Mouse (Mus musculus): Measurements from ENCODE around the gene Fam83f. TPM values are rescaled to one million over a fixed set of nuclear protein-coding genes. Genes with fewer than 3 reads are reported as not detected.
A peak's percentile ranks its signal among the peaks of the same experiment; 100 is the strongest.

The Fam83f gene
- polyA plus RNA-seq, 1 experiment from 2014 or later = 0.12 TPM

GRCm38 (mm10) chr15:80697564-80697963 is 25.9 kb downstream of the Fam83f start:
- H3K27me3 ChIP-seq (ENCODE audit: control insufficient read depth, insufficient read depth, low read length) = no peaks in the 10 kb centered on the region
- WGBS = 41% methylated on average over 5 of the region's 5 CpGs
- H3K27ac ChIP-seq (ENCODE audit: low read depth, low read length) = no peak overlapping the region
- no peaks in the 10 kb centered on the region for H3K36me3 ChIP-seq (ENCODE audit: control insufficient read depth, insufficient read depth, low read length)
- peaks cover 10% of the 10 kb centered on the region for H3K4me1 ChIP-seq (ENCODE audit: control insufficient read depth, insufficient read depth, low read length)
- H3K9ac ChIP-seq (replicated peaks; ENCODE audit: low read depth, low read length) = no peak overlapping the region
- H3K9me3 ChIP-seq (ENCODE audit: control insufficient read depth, low read length) = no peaks in the 10 kb centered on the region
- H3K4me2 ChIP-seq (ENCODE audit: low read depth, low read length) = no peak overlapping the region
- ATAC-seq (ENCODE audit: low read depth) = no peak
- no peak overlapping the region for H3K4me3 ChIP-seq (ENCODE audit: low read depth, low read length)

- WGBS = 77% methylated on average over 8 of the region's 8 CpGs
- Histone ChIP-seq H3K9ac (replicated peaks; ENCODE audit: low read depth, low read length) (no peak overlapping the region), H3K36me3 (ENCODE audit: control insufficient read depth, insufficient read depth, low read length) (no peaks in the 10 kb centered on the region), H3K4me1 (ENCODE audit: control insufficient read depth, insufficient read depth, low read length) (no peaks in the 10 kb centered on the region), H3K4me3 (ENCODE audit: low read depth, low read length) (no peak overlapping the region), H3K4me2 (ENCODE audit: low read depth, low read length) (no peak overlapping the region), H3K27ac (ENCODE audit: low read depth, low read length) (no peak overlapping the region), H3K9me3 (ENCODE audit: control insufficient read depth, low read length) (no peaks in the 10 kb centered on the region), H3K27me3 (ENCODE audit: control insufficient read depth, insufficient read depth, low read length) (no peaks in the 10 kb centered on the region)
- no peak for ATAC-seq (ENCODE audit: low read depth)
These were observed 30.0 kb downstream of the Fam83f start for GRCm38 (mm10) chr15:80701481-80702257.

GRCm38 (mm10) chr15:80702910-80703309 is 31.3 kb downstream of the Fam83f start:
- Histone ChIP-seq H3K9ac (replicated peaks; ENCODE audit: low read depth, low read length) (no peak overlapping the region), H3K4me3 (ENCODE audit: low read depth, low read length) (no peak overlapping the region), H3K4me1 (ENCODE audit: control insufficient read depth, insufficient read depth, low read length) (0 out of 2 replicates have a peak, but pooled peaks cover 3% of the 10 kb centered on the region), H3K27me3 (ENCODE audit: control insufficient read depth, insufficient read depth, low read length) (no peaks in the 10 kb centered on the region), H3K27ac (ENCODE audit: low read depth, low read length) (no peak overlapping the region), H3K36me3 (ENCODE audit: control insufficient read depth, insufficient read depth, low read length) (no peaks in the 10 kb centered on the region), H3K4me2 (ENCODE audit: low read depth, low read length) (no peak overlapping the region), H3K9me3 (ENCODE audit: control insufficient read depth, low read length) (no peaks in the 10 kb centered on the region)
- no peak for ATAC-seq (ENCODE audit: low read depth)
- WGBS = 84% methylated on average over 5 of the region's 5 CpGs

GRCm38 (mm10) chr15:80703495-80703894 is 31.8 kb downstream of the Fam83f start:
- Histone ChIP-seq H3K4me1 (ENCODE audit: control insufficient read depth, insufficient read depth, low read length) (0 out of 2 replicates have a peak, but pooled peaks cover 3% of the 10 kb centered on the region), H3K4me3 (ENCODE audit: low read depth, low read length) (no peak overlapping the region), H3K4me2 (ENCODE audit: low read depth, low read length) (no peak overlapping the region), H3K9ac (replicated peaks; ENCODE audit: low read depth, low read length) (no peak overlapping the region), H3K36me3 (ENCODE audit: control insufficient read depth, insufficient read depth, low read length) (no peaks in the 10 kb centered on the region), H3K27ac (ENCODE audit: low read depth, low read length) (no peak overlapping the region), H3K9me3 (ENCODE audit: control insufficient read depth, low read length) (no peaks in the 10 kb centered on the region), H3K27me3 (ENCODE audit: control insufficient read depth, insufficient read depth, low read length) (no peaks in the 10 kb centered on the region)
- no peak for ATAC-seq (ENCODE audit: low read depth)
- WGBS = 88% methylated on average over 2 of the region's 2 CpGs

- Histone ChIP-seq H3K27ac (ENCODE audit: low read depth, low read length) (no peak overlapping the region), H3K9ac (replicated peaks; ENCODE audit: low read depth, low read length) (no peak overlapping the region), H3K4me1 (ENCODE audit: control insufficient read depth, insufficient read depth, low read length) (0 out of 2 replicates have a peak, but pooled peaks cover 3% of the 10 kb centered on the region), H3K27me3 (ENCODE audit: control insufficient read depth, insufficient read depth, low read length) (no peaks in the 10 kb centered on the region), H3K9me3 (ENCODE audit: control insufficient read depth, low read length) (no peaks in the 10 kb centered on the region), H3K36me3 (ENCODE audit: control insufficient read depth, insufficient read depth, low read length) (no peaks in the 10 kb centered on the region), H3K4me3 (ENCODE audit: low read depth, low read length) (no peak overlapping the region), H3K4me2 (ENCODE audit: low read depth, low read length) (no peak overlapping the region)
- 8% methylated on average over 7 of the region's 7 CpGs for WGBS
- peak; percentile 83 for ATAC-seq (ENCODE audit: low read depth)
These were observed 32.6 kb downstream of the Fam83f start for GRCm38 (mm10) chr15:80704267-80704666.

- Histone ChIP-seq H3K4me2 (ENCODE audit: low read depth, low read length) (peak overlapping the region; percentile 40), H3K9me3 (ENCODE audit: control insufficient read depth, low read length) (no peaks in the 10 kb centered on the region), H3K9ac (replicated peaks; ENCODE audit: low read depth, low read length) (no peak overlapping the region), H3K27me3 (ENCODE audit: control insufficient read depth, insufficient read depth, low read length) (no peaks in the 10 kb centered on the region), H3K36me3 (ENCODE audit: control insufficient read depth, insufficient read depth, low read length) (no peaks in the 10 kb centered on the region), H3K27ac (ENCODE audit: low read depth, low read length) (no peak overlapping the region; the same call in 1 of the 2 replicates), H3K4me1 (ENCODE audit: control insufficient read depth, insufficient read depth, low read length) (0 out of 2 replicates have a peak, but pooled peaks cover 8% of the 10 kb centered on the region), H3K4me3 (ENCODE audit: low read depth, low read length) (peak overlapping the region; percentile 2; the same call in 1 of the 2 replicates)
- WGBS = 26% methylated on average over 18 of the region's 18 CpGs
- ATAC-seq (ENCODE audit: low read depth) = no peak
These were observed 34.3 kb downstream of the Fam83f start for GRCm38 (mm10) chr15:80705828-80706549.

GRCm38 (mm10) chr15:80706596-80706995 is 34.9 kb downstream of the Fam83f start:
- Histone ChIP-seq H3K4me1 (ENCODE audit: control insufficient read depth, insufficient read depth, low read length) (0 out of 2 replicates have a peak, but pooled peaks cover 8% of the 10 kb centered on the region), H3K9ac (replicated peaks; ENCODE audit: low read depth, low read length) (no peak overlapping the region), H3K27me3 (ENCODE audit: control insufficient read depth, insufficient read depth, low read length) (no peaks in the 10 kb centered on the region), H3K4me3 (ENCODE audit: low read depth, low read length) (peak overlapping the region; percentile 2; the same call in 1 of the 2 replicates), H3K36me3 (ENCODE audit: control insufficient read depth, insufficient read depth, low read length) (no peaks in the 10 kb centered on the region), H3K4me2 (ENCODE audit: low read depth, low read length) (peak overlapping the region; percentile 40), H3K9me3 (ENCODE audit: control insufficient read depth, low read length) (no peaks in the 10 kb centered on the region), H3K27ac (ENCODE audit: low read depth, low read length) (no peak overlapping the region; the same call in 1 of the 2 replicates)
- WGBS = 10% methylated on average over 11 of the region's 11 CpGs
- ATAC-seq (ENCODE audit: low read depth) = no peak

- H3K4me2 ChIP-seq (ENCODE audit: low read depth, low read length) = peak overlapping the region; percentile 40; the same call in 1 of the 2 replicates
- H3K4me1 ChIP-seq (ENCODE audit: control insufficient read depth, insufficient read depth, low read length) = peaks cover 10% of the 10 kb centered on the region
- no peaks in the 10 kb centered on the region for H3K27me3 ChIP-seq (ENCODE audit: control insufficient read depth, insufficient read depth, low read length)
- no peaks in the 10 kb centered on the region for H3K36me3 ChIP-seq (ENCODE audit: control insufficient read depth, insufficient read depth, low read length)
- WGBS = 34% methylated on average over 8 of the region's 8 CpGs
- H3K9me3 ChIP-seq (ENCODE audit: control insufficient read depth, low read length) = no peaks in the 10 kb centered on the region
- H3K4me3 ChIP-seq (ENCODE audit: low read depth, low read length) = no peak overlapping the region
- peak overlapping the region; percentile 55 for H3K27ac ChIP-seq (ENCODE audit: low read depth, low read length)
- H3K9ac ChIP-seq (replicated peaks; ENCODE audit: low read depth, low read length) = no peak overlapping the region
- ATAC-seq (ENCODE audit: low read depth) = no peak
These were observed 35.4 kb downstream of the Fam83f start for GRCm38 (mm10) chr15:80707088-80707487.

- Histone ChIP-seq H3K36me3 (ENCODE audit: control insufficient read depth, insufficient read depth, low read length) (no peaks in the 10 kb centered on the region), H3K4me3 (ENCODE audit: low read depth, low read length) (no peak overlapping the region), H3K4me1 (ENCODE audit: control insufficient read depth, insufficient read depth, low read length) (peaks cover 17% of the 10 kb centered on the region), H3K9ac (replicated peaks; ENCODE audit: low read depth, low read length) (no peak overlapping the region), H3K9me3 (ENCODE audit: control insufficient read depth, low read length) (no peaks in the 10 kb centered on the region), H3K27ac (ENCODE audit: low read depth, low read length) (no peak overlapping the region), H3K4me2 (ENCODE audit: low read depth, low read length) (0 out of 2 replicates have a peak overlapping the region, but pooled peaks have one; percentile 12), H3K27me3 (ENCODE audit: control insufficient read depth, insufficient read depth, low read length) (no peaks in the 10 kb centered on the region)
- 46% methylated on average over 6 of the region's 6 CpGs for WGBS
- no peak for ATAC-seq (ENCODE audit: low read depth)
These were observed 37.9 kb downstream of the Fam83f start for GRCm38 (mm10) chr15:80709593-80709992.
